Mouse (Mus musculus): ENCODE data around the gene Ly6g6f.
"Not testable (repeated sequence)": the region's sequence is repeated elsewhere in the genome, so short reads cannot be mapped to it uniquely, and the experiment has no call there.

Ly6g6f gene

DNA sequence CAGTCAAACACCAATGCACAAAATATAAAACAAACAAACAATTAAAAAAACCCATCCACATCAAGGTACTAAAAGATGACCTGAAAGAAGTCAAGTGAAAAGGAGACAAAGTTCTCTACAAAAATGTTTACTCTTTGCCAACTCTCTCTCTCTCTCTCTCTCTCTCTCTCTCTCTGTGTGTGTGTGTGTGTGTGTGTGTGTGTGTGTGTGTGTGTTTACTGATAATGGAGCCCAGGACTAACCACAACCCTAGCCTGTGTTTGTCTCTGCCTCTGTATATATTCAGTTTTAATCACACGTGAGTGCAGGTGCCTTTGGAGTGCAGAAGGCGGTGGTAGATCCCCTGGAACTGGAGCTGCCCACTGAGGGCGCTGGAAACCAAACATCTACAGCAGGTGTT is 28.3 kb downstream of the Ly6g6f start:
- no peak for DNase-seq (ENCODE audit: inconsistent age in 2 of 2, low spot score in 1 of 2)

DNA sequence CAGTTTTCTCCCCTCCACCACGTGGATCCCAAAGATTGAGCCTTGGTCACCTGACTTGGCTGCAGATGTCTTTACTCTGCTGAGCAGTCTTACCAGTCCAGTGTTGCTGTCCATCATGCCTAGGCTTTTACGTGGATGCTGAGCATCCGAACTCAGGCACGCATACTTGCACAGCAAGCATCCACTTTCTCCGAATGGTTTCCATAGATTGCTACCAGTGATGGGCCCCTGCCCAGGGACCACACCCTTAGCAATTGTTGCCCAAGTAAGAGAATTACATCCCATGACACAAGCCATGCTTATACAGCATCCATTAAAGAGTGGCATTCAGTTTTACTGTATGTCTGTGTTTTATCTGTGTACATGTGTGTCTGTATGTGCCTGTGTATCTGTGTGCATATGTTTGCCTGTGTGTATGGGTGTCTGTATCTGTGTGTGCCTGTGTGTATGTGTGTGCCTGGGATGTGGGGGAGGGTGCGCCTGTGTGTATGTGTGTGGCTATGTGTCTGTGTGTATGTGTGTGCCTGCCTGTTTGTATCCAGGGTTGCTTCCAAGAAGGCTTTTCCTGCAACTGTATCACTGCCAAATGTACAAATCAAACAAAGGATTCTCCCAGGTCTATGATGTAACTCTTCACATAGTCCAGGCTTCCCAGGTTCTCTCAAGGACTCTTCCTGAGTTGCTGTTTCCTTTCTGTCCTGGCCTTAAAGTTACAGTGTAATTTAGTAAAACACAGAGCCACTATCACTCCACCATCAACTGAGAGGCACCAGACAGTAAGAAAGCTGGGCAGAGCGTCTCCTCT is 29.5 kb downstream of the Ly6g6f start:
- DNase-seq (ENCODE audit: inconsistent age in 2 of 2, low spot score in 1 of 2): no peak

DNA sequence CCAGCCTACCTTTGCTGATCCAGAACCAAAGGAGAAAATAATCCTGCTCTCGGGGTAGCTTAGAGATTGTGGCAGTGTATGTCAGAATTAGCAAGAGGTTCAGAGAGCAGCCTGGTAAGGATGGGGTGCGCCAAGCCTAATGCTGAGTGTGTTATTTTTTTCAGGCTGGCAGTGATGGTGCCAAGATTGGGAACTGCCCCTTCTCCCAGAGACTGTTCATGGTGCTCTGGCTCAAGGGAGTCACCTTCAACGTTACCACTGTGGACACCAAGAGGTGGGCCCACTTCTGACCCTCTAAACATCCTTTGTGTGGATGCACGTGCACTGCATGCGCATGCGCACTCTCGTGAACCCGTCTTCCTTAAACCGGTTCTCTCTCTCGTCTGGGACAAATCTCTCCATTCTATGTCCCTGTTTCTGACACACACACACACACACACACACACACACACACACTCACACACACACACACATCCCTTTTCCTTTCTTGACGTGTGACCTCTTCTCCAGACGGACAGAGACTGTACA is 33.1 kb downstream of the Ly6g6f start:
- no peak for DNase-seq (ENCODE audit: inconsistent age in 2 of 2, low spot score in 1 of 2)

DNA sequence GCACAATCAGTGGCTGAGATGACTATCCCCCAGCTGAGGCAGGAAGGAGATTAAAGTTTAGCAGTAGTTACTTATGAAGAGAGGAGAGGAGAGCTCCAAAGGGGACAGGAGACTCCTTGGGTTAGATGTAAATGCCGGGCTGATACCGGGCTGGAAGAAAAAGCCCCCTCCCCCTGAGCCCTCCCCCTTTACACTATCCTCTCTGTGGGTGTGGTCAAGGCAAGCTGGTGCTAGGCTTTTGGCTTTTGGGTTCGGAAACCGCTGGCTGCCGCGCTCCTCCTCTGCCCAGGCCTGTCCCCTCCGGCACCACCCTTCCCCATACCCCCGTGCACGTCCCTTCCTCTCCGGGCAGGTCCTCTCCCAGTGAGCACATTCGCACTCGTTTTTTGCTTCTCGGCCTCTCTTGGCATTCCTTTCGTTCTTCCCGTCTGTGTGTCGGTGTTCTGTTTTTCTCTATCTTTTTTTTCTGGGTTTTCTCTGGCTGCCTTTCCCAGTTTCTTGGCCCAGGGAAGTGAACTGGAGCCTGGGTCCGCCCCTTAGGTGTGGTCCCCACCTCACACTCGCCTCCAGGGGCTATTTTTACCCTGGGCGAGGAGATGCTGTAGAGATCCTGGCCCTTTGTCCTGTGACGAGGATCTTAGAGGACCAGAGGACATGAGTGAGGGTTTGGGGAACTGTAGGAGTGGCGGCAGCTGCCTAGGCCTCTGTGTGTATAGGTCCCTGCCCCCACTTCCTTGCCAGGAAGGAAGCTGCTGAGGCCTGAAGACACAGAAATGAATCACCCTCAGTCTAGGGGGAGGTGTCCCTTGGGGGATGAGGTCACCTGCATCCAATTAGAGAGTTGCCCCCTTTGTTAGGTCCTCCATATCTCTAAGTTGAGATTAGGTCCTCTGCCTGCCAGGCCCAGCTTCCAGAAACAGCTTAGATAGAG is 34.0 kb downstream of the Ly6g6f start:
- DNase-seq (ENCODE audit: inconsistent age in 2 of 2, low spot score in 1 of 2): peak; percentile 86 to 91

DNA sequence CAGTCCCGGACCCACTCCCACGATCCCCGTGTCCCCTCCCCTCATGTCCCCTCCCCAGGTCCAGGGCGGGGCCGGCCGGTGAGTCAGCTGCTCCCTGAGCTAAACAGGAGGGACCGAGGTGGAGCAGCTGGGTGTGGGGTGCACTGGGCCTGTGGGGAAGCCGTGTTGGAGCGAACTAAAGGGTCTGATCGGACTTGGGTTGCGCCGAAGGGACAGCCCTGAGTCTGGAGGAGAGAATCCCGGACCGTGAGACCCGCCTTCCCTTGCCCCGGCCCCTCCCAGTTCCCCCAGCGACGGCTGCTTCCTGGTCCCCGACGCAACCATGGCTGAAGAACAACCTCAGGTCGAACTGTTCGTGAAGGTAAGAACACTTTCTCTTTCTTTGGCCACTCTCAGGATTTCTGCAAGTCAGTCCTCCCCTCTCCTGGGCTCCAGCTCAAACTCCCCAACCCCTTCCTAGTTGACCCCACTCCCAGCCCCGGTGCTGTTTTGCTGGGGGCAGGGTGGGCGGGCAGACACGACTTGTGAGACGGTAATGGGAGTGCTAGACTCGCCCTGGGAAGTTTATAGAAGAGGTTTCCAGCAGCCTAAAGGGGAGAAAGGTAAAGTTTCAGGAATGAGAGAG is 35.2 kb downstream of the Ly6g6f start:
- peak; percentile 84 to 93 for DNase-seq (ENCODE audit: inconsistent age in 2 of 2, low spot score in 1 of 2)

DNA sequence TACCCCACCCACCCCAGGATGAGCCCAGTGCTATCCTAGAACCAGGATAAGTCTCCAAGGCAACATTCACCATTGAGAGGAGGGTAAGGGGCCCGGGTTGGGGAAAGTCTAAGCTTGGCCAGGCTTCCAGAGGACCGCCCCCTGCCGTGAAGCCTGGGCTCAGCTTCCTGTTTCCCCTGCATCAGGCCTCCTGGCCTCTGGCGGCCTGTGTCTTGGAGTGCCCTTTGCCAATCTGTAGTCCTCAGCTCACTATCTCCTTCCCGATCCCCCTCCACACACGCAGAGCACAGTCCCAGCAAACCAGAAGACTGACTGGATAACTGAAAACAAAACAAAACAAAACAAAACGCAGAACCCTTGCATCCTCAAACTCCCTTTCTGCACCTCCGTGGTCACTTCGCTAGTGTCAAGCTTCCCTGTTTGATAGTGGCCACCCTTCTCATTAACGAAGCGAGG is 35.8 kb downstream of the Ly6g6f start, which contains the start of gene Clic1:
TSS of gene Clic1 (plus strand) at position 406 of the 456 bp plus-strand sequence.
- DNase-seq (ENCODE audit: inconsistent age in 2 of 2, low spot score in 1 of 2): peak; percentile 58 to 73

DNA sequence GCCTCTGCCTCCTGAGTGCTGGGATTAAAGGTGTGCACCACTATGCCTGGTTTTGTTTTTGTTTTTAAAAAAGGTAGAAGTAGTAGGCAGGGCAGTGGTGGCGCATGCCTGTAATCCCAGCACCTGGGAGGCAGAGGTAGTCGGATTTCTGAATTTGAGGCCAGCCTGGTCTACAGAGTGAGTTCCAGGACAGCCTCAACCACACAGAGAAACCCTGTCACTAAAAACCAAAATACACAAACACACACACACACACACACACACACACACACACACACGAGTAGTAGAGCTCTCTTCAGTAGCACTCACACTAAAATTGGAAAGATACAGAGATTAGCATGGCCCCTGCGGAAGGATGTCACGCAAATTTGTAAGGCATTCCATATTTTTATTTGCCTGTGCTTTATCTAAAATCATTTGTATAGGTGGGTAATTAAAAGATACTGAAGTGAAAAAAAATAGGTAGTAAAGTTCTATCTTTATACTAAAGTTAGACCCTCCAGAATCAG is 36.4 kb downstream of the Ly6g6f start:
- no peak for DNase-seq (ENCODE audit: inconsistent age in 2 of 2, low spot score in 1 of 2)

DNA sequence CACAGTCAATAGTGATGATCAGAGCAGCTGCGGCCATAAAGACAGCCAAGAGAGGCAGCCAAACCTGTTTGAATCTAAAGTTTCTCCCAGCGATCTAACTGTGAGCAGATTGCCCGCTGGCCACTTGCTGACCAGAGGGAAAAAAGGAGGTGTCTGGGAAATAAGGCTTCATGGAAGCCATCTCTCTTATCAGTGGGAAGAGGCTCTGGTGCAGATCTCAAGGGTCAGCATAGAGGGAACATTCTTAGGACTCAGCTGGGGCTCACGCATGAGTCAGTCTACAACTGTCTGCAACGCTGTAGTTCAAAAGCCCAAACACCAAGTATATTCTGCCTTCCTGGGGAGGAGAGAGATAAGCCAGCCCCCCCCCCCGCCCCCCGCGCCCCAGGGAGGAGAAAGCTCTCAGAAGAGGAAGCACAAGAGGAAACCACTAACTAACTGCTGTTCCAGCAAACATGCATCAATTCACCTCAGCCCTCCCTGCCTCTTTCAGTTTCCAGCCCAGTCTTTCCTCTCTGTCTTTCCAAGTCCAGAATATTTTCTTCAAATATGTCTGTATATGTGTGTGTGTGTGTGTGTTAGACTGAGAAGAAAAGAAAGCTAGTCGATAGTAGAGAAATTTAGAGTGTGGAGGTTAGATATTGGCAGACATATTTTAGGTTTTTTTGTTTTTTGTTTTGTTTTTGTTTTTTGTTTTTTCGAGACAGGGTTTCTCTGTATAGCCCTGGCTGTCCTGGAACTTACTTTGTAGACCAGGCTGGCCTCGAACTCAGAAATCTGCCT is 37.1 kb downstream of the Ly6g6f start:
- peak in 1 of 2 experiments; percentile 44 for DNase-seq (ENCODE audit: inconsistent age in 2 of 2, low spot score in 1 of 2)

DNA sequence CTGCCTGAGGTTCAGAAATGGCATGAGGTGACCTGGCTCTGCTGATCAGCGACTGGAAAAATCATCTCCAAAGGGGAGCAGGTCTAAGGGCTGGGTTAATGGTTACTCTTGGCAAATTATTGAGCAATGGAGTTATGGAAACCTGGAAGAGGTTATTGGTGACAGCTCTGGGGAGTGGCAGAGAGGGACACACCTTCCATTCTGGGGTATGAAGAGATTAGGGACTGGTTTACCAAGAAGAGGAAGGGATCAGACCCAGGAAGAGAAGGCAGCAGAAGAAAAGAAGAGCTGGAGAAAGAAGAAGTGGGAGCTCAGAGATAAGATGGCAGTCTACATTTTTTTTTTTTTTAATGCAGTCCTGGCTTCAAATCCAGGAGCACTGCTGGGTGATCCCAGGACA is 37.7 kb downstream of the Ly6g6f start:
- no peak for DNase-seq (ENCODE audit: inconsistent age in 2 of 2, low spot score in 1 of 2)

DNA sequence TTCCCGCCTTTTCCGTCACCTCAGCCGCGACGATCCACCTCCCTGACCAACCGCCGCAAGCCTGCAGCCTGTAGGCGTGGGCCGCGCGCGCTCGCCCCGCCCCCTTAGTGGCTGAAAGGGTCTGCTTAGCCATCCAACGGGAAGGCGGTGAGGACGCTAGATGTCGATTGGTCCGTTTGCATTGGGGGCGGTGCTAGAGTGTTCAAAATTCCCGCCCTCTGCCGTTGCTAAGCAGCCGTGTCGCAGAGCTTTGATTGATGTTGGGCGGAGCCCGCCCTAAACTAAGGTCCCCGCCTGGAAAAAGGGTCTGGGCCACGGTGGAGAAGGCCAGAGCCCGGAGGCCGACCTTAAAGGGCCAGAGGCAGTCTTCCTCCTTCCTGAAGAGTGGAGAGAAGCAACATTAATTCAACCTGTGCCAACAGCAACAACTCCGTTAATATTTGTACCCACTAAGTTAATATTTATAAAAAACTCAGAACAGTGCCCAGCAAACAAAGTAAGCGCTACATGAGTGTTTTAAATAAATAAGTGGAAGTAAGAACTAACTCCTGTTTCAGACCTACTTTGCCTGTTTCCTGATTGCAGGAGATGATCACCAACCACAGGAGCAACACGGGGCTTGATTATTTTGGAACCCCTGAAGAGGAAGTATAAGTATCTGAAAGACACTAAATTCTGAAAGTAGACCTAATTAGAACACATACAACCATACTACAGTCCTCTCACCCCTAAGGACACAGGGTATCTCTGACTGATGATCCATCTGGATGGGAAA is 38.5 kb downstream of the Ly6g6f start, which contains the start of gene Msh5:
TSS of gene Msh5 (minus strand) at position 65 of the 775 bp plus-strand sequence.
- DNase-seq (ENCODE audit: inconsistent age in 2 of 2, low spot score in 1 of 2): peak; percentile 98 to 99

DNA sequence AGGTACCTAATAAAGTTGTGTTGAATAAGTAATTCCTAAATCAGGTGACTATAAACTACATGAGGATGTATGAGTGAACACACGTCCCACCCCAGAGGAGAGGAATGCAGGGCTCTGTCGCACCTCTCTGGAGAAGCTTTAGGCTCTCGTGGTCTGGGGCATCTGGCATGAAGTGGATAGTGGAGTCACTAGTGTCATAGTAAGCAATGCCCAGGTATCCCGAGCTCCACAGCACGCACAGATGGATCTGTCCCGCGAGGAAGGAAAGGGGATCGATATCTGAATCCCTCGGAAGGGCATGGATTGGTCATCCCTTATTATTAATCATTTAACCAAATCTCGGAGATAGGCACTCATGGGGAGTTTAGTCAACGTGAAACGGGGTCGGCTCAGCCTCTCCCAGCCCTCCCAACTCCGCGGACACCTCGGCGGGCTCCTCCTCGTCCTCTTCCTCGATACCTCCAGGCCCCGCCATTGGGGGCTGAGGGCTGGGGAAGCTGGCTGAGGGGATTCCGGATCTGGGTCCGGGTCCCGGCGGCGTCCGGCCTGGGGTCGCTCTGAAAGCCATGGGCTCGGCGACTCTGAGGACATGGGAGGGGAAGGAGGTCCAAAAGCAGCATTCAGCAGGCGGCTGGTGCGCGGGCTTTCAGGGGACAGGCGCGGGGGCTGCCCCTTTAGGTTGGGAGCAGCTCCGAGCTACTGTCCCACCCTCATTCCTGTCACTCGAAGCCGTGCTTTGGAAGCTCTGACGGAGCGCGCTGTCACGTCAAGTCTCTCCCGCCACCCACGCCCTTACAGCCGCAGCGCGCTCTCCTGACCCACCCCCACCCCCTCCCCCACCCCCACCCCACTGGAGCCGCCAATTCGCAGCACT is 39.4 kb downstream of the Ly6g6f start:
- DNase-seq (ENCODE audit: inconsistent age in 2 of 2, low spot score in 1 of 2): peak in 1 of 2 experiments; percentile 23

DNA sequence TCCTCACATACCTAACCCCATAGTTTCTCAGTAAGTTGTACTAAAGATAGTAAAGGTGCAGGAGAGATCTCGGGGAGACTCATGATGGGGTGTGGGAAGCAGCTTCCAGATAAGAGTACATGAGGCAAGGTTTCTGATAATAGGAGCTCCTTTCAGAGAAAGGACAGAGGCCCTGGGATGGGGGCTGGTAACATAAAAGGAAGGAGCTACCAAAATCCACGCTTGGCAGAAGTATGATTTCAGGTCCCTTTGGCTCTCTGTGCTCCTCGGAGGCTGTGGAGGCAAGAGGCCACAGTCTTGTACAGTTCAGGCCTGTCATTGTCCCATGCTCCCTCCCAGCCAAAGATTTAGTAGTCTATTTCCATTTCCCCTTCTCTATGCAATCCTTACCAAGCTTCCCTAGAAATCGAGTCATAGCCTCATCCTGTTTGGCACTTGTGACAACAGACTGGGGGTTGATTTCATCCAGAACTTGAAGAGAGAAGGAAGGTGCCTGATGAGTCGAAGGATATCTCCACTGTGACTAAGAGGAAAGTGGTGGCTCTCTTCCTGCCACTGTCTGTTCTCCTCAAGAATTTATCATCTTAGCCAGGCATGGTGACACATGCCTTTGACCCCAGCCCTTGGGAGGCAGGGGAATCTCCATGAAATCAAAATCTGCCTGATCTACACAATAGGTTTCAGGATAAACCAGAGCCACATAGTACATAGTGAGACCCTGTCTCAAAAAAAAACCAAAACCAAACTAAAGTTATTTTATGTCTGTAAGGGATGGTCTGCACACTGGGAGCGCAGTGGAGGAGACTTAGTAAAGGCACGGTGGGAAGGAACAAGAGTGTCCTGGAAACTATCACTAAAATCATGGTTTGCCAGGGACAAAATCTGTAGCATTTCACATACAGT is 40.3 kb downstream of the Ly6g6f start:
- no peak for DNase-seq (ENCODE audit: inconsistent age in 2 of 2, low spot score in 1 of 2)

DNA sequence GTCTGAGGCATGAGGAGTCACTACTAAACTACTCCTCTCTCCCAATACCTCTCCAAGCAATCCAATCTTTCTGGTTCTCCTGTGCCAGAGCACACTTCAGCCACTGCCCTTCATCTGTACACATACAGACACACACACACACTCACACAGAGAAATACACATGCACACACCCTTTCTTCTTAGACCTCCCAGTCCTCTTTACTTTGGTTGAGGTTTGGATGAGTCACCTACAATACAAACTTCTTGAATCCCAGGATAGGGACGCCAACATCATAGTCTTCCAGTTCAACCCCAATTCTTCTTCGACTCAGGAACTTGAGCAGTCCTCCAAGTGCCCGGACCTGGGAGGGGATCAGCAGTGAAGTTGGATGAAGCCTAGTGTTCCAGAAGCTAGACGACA is 41.6 kb downstream of the Ly6g6f start:
- DNase-seq (ENCODE audit: inconsistent age in 2 of 2, low spot score in 1 of 2): no peak

DNA sequence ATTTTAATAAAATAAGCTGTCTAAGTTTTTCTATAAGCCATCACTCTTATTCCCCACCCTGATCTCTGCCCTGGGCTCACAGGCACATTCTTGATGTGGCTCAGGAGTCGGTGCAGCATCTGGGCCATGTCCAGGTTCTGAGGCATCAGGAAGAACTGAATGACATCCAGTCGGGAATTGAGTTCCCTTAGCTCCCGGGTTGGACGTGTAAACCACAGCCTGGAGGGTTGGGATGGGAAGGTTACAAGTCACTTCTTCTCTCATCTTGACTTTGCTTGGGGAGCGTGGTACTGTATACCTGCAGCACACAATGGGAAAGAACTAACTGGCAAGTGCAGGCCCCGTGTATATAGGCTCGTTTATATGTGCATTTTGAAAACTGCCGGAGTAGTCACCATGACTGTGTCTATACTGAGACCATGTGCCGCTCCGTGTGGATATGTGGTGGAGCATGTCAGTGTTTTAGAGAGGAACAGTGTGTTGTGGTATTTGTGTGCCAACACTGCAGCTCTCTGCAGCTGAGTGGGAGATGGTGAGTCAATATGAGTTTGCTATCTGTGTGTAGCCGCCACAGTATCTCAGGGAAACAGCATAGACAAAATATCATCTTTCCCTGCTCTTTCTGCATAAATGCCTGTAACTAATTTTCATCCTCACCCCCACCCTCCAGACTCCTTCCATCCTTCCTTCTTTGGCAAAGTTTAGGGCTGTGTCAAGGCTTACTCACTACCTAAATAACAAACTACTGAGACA is 46.1 kb downstream of the Ly6g6f start:
- no peak for DNase-seq (ENCODE audit: inconsistent age in 2 of 2, low spot score in 1 of 2)

DNA sequence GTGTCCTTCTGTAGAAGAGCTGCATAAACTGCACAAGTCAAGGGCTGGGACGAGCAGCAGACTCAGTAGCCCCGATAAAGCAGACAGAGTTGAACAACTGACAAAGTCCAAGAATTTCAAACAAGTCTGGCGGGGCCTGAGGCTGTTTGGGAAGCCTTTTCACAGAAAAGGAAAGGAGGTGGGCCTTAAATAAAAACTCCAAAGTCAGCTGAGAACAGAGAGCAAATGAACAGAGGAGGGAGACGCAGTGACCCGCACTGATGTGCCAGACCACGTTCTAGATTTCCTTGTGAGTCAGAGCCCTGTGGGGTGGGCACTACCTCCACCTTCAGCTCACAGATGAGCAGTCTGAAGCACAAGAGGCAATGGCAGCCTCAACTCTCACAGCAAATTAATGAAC is 50.5 kb downstream of the Ly6g6f start:
- DNase-seq (ENCODE audit: inconsistent age in 2 of 2, low spot score in 1 of 2): no peak

DNA sequence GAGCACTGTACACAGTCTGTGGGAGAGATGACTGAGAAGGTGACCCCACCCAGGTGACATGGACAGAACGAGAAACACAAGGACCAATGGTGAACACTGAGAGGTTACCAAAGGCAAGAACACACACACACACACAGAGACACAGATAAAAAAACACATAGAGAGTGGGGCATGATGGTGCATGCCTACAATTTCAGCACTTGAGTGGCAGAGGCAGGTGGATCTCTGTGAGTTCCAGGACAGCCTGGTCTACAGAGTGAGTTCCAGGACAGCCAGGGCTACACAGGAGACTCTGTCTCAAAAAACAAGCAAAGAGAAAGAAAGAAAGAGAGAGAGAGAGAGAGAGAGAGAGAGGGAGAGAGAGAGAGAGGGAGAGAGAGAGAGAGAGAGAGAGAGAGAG is 51.7 kb downstream of the Ly6g6f start:
- not testable (repeated sequence) for DNase-seq (ENCODE audit: inconsistent age in 2 of 2, low spot score in 1 of 2)

Measured in adrenal gland, adult (tissue).